Mouse (Mus musculus) T-helper 2 cell (primary cell): ENCODE measurements around the gene Cdk5rap3.

ENCODE experiments used
- in situ Hi-C: fragments of 300-600 bp; cut with MboI, MseI; formaldehyde crosslinking; loops from one replicate; pipeline ENCODE4 v1.15.1; 2025; ENCODE audit warnings: high pct_unique_total_duplicates

The Cdk5rap3 gene

GRCm38 (mm10) chr11:96916044-96916884 is at the start of gene Cdk5rap3:
Gene Cdk5rap3, minus strand, starts transcription at chr11:96916496.
- in situ Hi-C loops, result no loop called here

GRCm38 (mm10) chr11:96963580-96963979 is 47.3 kb upstream of the Cdk5rap3 start:
- in situ Hi-C loops, result no loop called here

DNA sequence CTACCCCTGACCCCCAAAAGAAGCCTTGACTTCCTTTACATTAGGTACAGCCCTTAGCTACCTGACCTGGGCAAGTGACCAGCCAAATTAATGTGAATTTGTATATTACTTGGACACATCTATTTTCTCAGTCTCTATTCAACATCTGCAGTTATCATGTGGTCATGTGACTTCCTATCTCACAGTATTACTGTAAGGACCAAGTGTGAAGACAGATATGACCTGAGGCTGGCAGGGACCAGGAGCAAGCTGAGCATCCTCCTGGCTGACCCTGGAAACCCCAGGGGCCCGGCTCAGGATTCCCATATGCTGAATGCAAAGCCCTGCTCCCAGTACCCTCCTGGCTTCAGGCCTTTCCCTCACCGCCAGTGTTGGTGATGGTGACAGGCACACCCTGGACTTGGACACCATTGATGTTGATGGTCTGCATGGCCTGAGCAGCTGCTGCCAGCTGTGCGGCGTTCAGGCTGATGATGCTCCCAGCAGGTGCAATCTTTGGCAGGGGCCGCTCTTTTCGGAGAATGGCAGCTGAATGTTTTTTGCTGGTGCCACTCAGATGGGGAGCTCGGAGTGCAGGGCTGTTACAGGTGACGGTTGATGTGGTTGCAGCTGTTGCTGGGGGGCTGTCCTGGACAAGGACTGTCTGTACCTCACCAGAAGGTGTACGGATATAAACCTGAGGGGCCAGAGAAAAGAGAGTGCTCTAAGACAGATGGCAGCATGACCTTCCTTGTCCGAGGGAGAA is 40.9 kb upstream of the Cdk5rap3 start:
- in situ Hi-C loops, result loop anchor here (10.0 kb wide), 1 partner anchor 1208 kb away; no protein-coding TSS in a partner anchor

- in situ Hi-C loops, result loop anchor here (10.0 kb wide), 1 partner anchor 1209 kb away; no protein-coding TSS in a partner anchor
These were observed 39.9 kb upstream of the Cdk5rap3 start for GRCm38 (mm10) chr11:96956009-96956724.

DNA sequence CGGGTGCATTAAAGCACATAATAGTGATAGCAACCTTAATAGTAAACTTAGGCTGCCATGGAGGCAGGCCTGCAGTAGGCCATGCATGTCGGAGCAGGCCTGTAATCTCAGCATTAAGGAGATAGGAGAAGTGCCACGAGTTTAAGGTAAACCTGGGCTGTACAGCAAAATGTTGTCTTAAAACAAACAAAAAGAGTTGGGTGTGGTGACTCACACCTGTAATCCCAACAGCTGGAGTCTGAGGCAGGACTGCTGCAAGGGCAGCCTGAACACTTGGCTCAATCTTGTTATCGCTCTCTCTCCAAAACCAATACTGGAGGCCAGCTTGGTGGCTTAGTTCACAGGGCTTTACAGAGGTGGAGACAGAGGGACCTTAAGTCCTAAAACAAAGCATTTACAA is 38.8 kb upstream of the Cdk5rap3 start:
- in situ Hi-C loops, result loop anchor here (10.0 kb wide), 1 partner anchor 1210 kb away; no protein-coding TSS in a partner anchor

DNA sequence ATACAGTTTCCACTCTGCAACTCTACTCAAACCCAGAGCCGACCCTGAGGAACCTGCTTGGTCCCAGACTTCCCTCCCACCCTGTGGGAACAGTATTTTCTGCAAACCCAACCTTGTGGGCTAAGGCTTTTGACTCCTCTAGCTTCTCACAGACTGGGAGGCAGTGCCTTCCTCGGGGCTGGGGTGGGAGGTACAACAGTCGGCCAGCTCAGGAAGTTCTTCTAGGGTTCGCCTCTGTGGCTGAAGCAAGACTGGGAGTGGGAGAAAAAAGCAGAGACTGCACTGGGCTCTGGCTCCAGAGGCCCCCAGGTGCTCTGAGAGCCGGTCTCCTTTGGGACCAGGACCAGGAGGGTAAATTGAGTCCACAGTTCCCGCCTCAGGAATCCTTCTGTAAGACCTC is 36.6 kb upstream of the Cdk5rap3 start:
- in situ Hi-C loops, result loop anchor here (10.0 kb wide), 1 partner anchor 1212 kb away; no protein-coding TSS in a partner anchor

DNA sequence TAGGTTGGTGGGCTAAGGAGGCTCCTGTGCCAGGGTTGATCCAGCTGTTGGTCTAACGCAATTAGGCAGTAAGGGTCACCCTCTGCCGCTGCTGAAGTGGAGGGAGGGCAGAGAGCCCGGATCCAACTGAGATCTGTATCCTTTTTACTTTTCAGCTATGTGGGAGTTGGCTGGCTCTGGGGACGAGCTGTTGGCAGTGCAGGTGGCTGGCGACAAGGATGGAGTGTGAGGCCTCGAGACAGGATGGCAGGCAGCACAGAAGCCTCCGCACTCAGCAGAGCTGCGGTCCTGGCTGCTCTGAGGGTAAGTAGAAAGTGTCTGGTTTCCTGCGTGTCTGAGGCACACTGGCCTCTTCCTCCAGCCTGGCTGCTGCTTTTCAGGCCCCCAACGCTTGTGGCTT is 36.1 kb upstream of the Cdk5rap3 start:
- in situ Hi-C loops, result loop anchor here (10.0 kb wide), 1 partner anchor 1212 kb away; no protein-coding TSS in a partner anchor

GRCm38 (mm10) chr11:96950767-96951166 is 34.5 kb upstream of the Cdk5rap3 start:
- in situ Hi-C loops, result loop anchor here (10.0 kb wide), 1 partner anchor 1214 kb away; no protein-coding TSS in a partner anchor

DNA sequence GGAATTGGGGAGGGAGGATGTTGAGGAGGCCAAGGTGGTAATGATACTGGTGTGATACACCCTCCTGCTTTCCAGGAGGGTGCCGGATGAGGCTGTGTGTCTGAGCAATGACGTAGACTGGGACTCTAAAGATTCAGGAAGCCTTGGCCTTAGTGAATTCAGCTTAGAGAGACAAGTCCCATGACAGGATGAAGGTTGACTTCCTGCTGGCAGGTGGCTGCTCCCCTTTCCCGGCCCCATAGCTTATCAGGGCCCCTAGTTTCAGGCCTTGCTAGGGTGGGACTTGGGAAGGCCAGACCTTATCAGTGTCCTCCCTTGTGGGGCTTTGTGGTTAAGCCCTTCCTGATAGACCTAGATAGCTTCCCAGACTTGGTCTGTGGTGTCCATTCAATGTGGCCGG is 31.6 kb upstream of the Cdk5rap3 start:
- in situ Hi-C loops, result no loop called here

DNA sequence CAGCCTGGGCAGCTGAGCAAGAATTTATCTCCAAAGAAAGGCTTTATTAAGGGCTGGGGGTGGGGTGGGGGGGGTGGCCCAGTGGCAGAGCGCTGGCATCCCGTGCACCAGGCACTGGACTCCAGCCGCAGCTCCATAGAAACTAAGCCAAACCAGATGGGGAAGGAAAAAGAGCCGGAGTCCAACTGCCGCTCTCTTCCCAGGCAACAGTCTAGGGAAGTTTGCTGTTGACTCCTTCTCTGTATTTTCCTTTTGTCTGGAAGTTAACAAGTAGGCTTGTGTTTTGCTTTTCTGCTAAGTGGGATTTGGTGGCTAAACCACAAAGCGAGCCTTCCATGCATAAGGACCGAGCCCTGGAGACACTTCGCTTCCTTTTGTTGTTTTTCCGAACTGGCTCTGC is 30.2 kb upstream of the Cdk5rap3 start:
- in situ Hi-C loops, result no loop called here

DNA sequence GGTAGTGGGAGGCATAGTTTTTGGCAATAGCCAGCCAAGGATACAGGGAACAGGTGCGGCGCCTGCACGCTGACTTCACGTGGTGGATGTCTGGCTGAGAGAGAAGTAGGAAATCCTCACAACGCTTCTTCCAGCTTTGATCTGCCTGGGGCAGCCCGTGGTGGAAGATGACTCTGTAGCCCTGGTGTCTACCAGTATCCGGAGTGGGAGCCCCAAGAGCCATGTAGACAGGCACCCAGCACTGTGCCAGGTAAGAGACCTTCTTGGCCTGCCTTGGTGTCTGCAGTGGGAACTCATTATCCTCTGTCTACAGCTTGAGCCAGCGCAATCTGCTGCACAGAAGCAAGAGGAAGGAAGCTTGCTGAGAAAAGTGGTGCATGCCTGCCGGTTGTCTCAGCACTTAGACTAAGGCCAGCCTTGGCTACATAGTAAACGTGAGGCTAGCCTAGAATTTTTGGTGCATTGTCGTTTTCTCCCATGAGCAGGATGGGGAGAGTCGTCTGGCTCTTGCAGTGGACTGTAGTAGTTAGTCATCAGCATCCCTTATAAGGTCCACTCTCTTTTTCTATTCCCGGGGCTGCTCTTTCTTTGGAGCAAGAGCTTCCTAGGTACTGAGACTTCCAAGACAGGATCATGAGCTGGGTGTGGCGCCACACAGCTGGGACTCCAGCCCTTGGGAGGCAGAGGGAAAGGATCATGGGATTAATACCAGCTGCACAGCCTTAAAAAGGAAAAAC is 28.7 kb upstream of the Cdk5rap3 start:
- in situ Hi-C loops, result no loop called here

DNA sequence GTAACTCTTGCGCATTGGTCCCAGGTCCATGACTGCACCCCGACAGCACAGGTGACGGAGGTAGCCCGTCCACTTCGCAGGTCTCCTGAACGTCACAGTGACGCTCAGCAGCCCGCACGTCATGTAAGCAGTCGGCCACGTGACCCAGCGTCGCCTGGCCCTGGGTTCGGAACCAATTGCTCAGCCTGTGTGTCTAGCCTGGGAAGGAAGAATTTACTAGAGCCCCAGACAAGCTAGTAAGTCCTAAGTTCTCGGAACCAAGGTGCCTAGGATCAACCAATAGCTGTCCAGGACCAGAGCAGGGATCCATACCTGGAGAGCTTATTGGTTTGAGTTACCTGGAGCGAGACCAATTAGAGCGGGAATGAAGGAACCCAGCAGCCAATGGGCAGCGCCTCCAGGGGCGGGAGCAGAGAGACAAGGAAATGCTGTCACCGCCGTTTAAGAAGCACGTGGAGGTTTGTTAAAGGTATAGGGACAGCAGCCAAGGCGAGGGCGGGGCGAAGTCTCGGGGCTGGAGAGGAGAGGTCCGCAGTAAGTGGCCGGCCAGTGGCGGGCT is 27.5 kb upstream of the Cdk5rap3 start, which contains the start of gene Pnpo:
Gene Pnpo, minus strand, starts transcription at position 241 of the 559 bp plus-strand sequence.
- in situ Hi-C loops, result no loop called here

- in situ Hi-C loops, result no loop called here
These were observed 25.8 kb upstream of the Cdk5rap3 start for GRCm38 (mm10) chr11:96941989-96942590.

- in situ Hi-C loops, result no loop called here
These were observed 24.5 kb upstream of the Cdk5rap3 start for GRCm38 (mm10) chr11:96940578-96941465.

DNA sequence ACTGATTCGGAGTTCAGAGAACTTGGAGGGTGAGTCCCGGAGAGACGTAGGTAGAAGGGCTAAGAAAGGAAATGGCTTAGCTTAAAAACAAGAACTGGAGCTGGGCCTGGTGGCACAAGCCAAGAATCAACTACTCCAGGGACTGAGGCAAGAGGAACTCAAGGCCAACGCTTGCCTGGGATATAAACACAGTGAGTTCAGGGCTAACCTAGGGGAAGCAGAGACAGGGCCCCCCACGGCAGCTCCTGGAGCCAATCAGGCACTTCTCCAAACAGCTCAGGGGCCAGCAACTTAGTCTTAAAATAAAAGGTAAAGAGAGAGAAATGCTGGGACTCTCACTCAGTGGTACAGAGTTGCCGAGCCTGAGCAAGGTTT is 22.1 kb upstream of the Cdk5rap3 start:
- in situ Hi-C loops, result no loop called here

DNA sequence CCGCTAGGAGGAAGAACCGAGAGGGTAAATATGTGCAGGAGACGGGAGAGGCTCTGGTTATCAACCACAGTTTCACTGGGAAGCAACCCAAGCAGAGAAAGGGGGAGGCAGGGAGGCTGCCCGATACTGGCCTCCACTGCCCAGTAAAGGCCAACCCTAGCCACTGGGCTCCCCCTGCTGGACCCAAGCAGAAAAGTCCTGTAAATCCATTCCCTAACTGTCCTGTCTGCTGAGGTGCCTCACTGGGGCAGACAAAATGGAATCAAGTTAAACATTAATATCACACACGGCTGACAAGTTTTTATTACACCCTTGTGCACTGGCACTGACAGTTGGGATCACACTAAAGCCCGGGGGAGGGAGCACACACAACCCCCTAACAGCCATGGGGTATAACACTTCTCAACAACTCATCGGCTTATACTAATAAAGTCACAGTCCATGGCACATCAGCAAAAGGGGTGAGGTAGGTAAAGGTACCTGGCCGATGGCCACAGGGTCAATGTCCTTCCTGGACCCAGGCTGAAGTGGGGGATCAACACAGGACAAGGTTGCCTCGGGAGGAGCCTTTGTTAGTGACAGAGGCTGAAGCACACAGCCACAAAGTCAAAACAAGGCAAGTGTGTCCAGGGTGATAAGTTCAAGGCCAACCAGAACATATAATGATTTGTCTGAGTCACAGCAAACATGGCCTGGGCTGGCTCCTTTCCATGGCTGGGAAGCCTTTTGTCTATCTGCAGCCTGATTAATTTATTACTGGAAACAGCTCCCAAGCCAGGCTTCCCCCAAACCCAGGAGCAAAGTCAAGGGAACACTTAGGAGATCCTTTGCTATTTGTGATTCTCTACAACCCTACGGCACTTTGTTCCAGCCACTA is 21.5 kb upstream of the Cdk5rap3 start:
- in situ Hi-C loops, result no loop called here

DNA sequence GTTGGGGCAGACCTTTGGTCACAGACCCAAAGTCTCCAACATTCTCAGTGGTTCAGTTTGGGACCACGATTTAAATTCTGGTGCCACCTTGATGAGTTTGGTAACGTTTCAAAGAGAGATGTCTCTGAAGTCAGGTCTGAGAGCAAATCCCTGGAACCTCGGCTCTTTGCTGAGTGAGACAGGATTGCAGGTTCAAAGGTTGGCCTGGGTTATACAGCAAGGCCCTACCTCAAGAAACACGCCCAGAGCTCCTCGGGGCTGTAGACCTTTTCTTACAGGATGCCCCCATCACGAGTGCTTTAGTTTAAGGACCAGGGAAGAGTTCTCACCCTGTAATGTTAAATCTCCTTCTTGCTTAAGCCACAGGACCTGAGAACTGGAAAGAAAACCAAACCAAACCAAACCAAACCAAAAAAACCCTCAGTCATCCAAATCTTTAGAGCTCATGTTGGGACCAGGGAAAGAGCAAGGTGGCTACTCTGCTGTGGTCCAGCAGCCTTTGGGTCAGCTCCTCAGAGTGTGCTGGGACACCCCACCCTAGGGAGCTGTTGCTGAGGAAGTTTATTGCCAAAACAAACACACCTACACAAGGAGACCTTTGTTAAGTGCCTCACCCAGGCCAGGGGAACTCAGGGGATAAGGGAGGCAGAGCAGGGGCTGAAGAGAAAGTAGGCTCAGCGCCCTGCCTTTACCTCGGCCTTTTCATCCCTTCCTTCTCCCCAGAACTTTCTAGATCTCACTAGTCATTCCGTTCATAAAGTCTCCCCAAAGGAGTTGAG is 19.8 kb upstream of the Cdk5rap3 start:
- in situ Hi-C loops, result no loop called here
